Mouse (Mus musculus) v-Abl transformed pro-B cells (cell line): Measurements from ENCODE around the gene Gpbp1.

ENCODE experiments used
- in situ Hi-C, 2 experiments: fragments of 400-800 bp; cut with MboI; formaldehyde crosslinking; loops; one replicate each; pipeline ENCODE4 v1.15.1; 2025; ENCODE audit not compliant: unreplicated experiment in 2 of 2

Gpbp1 gene

GRCm38 (mm10) chr13:111477695-111478094 lies 12.2 kb downstream of the Gpbp1 start:
- in situ Hi-C loops, result loop anchor here in 1 of 2 experiments (25.0 kb wide), 1 partner anchor 510 kb away; no protein-coding TSS in a partner anchor

- in situ Hi-C loops, result no loop called here
These were observed 19.2 kb downstream of the Gpbp1 start for GRCm38 (mm10) chr13:111470562-111471237.

- in situ Hi-C loops, result loop anchor here (5.0 to 10.0 kb wide), 2 partner anchors 795 to 797 kb away; no protein-coding TSS in a partner anchor
These were observed 22.6 kb downstream of the Gpbp1 start for GRCm38 (mm10) chr13:111467350-111467749.

- in situ Hi-C loops, result loop anchor here (5.0 to 10.0 kb wide), 3 partner anchors 281 to 803 kb away; no protein-coding TSS in a partner anchor
These were observed 28.5 kb downstream of the Gpbp1 start for GRCm38 (mm10) chr13:111461424-111461823.

- in situ Hi-C loops, result no loop called here
These were observed 33.1 kb downstream of the Gpbp1 start for GRCm38 (mm10) chr13:111456790-111457189.

GRCm38 (mm10) chr13:111444325-111444724 lies 45.6 kb downstream of the Gpbp1 start:
- in situ Hi-C loops, result loop anchor here (25.0 kb wide), 3 partner anchors 1218 to 1468 kb away; partner anchors contain the start of genes Ddx4 (in 1 of the 2) and Slc38a9 (in 1 of the 2)

- in situ Hi-C loops, result loop anchor here (10.0 to 25.0 kb wide), 4 partner anchors 1231 to 1481 kb away; partner anchors contain the start of genes Ddx4 (in 1 of the 2) and Slc38a9 (in 1 of the 2)
These were observed 58.7 kb downstream of the Gpbp1 start for GRCm38 (mm10) chr13:111431174-111431573.

GRCm38 (mm10) chr13:111421330-111421729 lies 68.6 kb downstream of the Gpbp1 start:
- in situ Hi-C loops, result loop anchor here (25.0 kb wide), 2 partner anchors 1091 to 1509 kb away; no protein-coding TSS in a partner anchor

- in situ Hi-C loops, result loop anchor here (25.0 kb wide), 2 partner anchors 1094 to 1506 kb away; no protein-coding TSS in a partner anchor
These were observed 71.8 kb downstream of the Gpbp1 start for GRCm38 (mm10) chr13:111418087-111418486.

- in situ Hi-C loops, result loop anchor here (5.0 to 25.0 kb wide), 4 partner anchors 1031 to 1501 kb away; no protein-coding TSS in a partner anchor
These were observed 76.8 kb downstream of the Gpbp1 start for GRCm38 (mm10) chr13:111413156-111413555.

GRCm38 (mm10) chr13:111410831-111411230 lies 79.1 kb downstream of the Gpbp1 start:
- in situ Hi-C loops, result loop anchor here (5.0 to 25.0 kb wide), 4 partner anchors 1029 to 1499 kb away; no protein-coding TSS in a partner anchor

- in situ Hi-C loops, result loop anchor here (25.0 kb wide), 2 partner anchors 1105 to 1495 kb away; no protein-coding TSS in a partner anchor
These were observed 83.0 kb downstream of the Gpbp1 start for GRCm38 (mm10) chr13:111406859-111407389.

GRCm38 (mm10) chr13:111405956-111406355 lies 84.0 kb downstream of the Gpbp1 start:
- in situ Hi-C loops, result loop anchor here (25.0 kb wide), 2 partner anchors 1106 to 1494 kb away; no protein-coding TSS in a partner anchor

GRCm38 (mm10) chr13:111397600-111398151 lies 92.2 kb downstream of the Gpbp1 start:
- in situ Hi-C loops, result loop anchor here in 1 of 2 experiments (25.0 kb wide), 1 partner anchor 1240 kb away; no protein-coding TSS in a partner anchor

GRCm38 (mm10) chr13:111397061-111397460 lies 92.8 kb downstream of the Gpbp1 start:
- in situ Hi-C loops, result loop anchor here in 1 of 2 experiments (25.0 kb wide), 1 partner anchor 1240 kb away; no protein-coding TSS in a partner anchor

- in situ Hi-C loops, result loop anchor here in 1 of 2 experiments (25.0 kb wide), 1 partner anchor 1242 kb away; no protein-coding TSS in a partner anchor
These were observed 94.4 kb downstream of the Gpbp1 start for GRCm38 (mm10) chr13:111395528-111395927.

GRCm38 (mm10) chr13:111394904-111395303 lies 95.0 kb downstream of the Gpbp1 start:
- in situ Hi-C loops, result loop anchor here in 1 of 2 experiments (25.0 kb wide), 1 partner anchor 1242 kb away; no protein-coding TSS in a partner anchor

- in situ Hi-C loops, result loop anchor here in 1 of 2 experiments (25.0 kb wide), 1 partner anchor 1243 kb away; no protein-coding TSS in a partner anchor
These were observed 95.6 kb downstream of the Gpbp1 start for GRCm38 (mm10) chr13:111394341-111394740.

- in situ Hi-C loops, result loop anchor here in 1 of 2 experiments (25.0 kb wide), 1 partner anchor 1244 kb away; no protein-coding TSS in a partner anchor
These were observed 96.5 kb downstream of the Gpbp1 start for GRCm38 (mm10) chr13:111393426-111393825.

- in situ Hi-C loops, result loop anchor here in 1 of 2 experiments (25.0 kb wide), 1 partner anchor 1246 kb away; no protein-coding TSS in a partner anchor
These were observed 98.5 kb downstream of the Gpbp1 start for GRCm38 (mm10) chr13:111391426-111391825.
